Mouse (Mus musculus) mesoderm, embryonic 11.5 days (tissue): Measurements from ENCODE around the gene Elavl1.
"Not testable (repeated sequence)": the region's sequence is repeated elsewhere in the genome, so short reads cannot be mapped to it uniquely, and the experiment has no call there.

Experiments
- DNase-seq: peaks from one replicate; pipeline ENCODE4 v3.0.0-alpha.2; 2012; ENCODE audit warnings: low read depth, low spot score

Elavl1 gene

DNA sequence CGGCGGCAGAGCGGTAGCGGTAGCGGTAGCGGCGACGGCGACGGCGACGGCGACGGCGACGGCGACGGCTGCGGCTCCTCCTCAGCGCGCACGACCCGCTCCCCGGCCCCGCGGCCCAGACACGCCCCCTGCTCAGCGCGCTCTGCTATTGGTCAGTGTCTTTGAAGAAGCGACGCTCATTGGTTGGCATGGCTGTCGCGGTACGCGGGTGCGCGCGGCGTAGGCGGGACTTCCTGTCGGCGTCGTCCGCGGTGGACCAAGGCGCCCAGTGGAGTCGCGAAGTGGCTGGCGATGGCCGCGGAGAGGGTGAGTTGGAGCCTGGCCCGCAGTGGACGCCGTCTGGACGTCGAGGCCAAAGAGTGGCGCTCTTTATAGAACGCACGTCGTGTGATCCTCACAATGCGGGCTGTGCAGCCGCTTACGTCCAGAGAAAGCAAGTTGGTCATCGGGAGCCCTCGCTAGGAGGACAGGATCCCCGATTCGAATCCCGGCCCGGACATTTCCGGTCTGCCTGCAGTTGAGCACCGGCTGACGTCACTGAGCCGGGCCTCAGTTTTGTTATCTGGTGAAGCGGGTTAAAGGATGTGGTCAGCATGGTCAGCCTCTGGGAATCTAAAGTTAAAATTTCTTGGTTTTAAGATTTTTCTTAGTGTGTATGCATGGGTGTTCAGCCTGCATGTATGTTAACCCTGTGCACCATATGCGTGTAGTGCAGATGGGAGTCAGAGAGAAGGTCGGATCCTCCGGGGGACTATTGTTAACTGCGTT is at the start of gene Elavl1, which contains the start of gene Ccl25:
Gene Elavl1 (minus strand): TSS at position 431 of the 768 bp plus-strand sequence.
Gene Ccl25 (plus strand): TSS at position 228 of the 768 bp plus-strand sequence.
- DNase-seq = peak; percentile 97

DNA sequence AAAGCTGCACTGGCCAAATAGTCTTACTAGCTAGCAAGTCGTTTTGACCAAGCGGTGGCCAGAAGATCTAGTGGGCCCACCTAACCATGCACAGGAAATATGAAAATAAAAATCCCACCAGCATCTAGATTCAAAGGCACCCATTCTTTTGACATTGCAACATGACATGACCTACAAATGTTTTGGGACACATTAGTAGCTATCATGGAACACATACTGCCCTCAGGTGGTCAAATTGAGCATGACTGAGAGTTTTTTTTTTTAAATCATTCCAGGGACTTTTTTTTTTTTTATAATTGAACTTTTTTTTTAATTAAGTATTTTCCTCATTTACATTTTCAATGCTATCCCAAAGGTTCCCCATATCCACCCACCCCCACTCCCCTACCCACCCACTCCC is 47.4 kb upstream of the Elavl1 start:
- no peak for DNase-seq

DNA sequence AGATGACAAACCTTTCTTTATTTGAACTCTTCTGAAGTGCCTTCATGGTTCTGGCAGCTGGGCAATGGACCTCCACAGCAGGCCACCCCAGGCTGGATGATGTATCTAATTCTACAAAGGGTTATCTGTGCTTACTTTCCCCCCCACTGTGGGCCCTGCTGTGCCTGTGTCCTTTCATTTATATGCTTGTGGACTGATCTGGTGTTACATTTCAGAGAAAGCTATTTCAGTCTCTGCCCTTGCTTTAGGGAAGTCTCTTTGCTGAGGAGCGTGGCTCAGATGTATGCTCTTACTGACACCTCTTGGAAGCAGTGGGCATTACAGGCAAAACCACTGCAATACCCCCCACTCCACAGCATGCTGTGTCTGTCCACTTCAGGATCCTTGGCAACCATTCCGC is 44.9 kb upstream of the Elavl1 start:
- peak; percentile 62 for DNase-seq

DNA sequence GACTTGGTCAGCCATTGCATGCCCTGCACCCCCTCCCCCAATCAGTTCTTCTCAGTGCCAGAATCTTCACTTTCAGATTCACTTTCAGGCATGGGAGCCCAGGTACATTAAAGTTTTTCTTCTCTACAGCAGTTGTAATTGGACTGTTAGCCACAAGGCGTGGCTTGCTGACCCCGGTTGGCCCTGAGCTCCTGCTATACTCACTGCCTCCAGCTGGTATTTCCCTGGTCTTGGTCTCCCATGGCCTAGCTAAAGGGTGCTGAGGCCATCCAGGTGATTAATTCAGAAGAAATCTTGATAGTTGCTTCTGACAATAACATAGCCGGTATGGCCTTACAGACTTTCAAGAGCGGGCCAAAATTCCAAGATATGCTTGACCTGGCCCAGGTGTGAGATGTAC is 43.3 kb upstream of the Elavl1 start:
- DNase-seq = no peak

DNA sequence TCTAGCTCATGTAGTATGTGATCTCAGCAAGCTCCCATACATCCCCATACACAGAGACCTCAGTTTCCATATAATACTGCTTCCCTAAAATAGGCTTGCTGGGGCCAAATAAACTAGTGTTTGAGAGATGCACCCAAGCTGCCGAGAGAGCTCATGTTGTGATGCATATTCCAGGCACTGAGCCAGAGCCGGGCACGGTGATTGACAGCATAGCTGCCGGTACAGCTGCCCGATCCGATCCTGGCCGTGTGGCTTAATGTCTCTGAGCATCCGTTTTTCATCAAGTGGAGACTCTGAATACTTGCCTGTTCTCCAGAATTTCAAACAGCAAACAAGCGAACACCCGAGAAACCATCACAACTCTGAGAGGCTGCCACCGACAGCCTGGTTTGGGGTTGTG is 42.6 kb upstream of the Elavl1 start:
- DNase-seq = no peak

DNA sequence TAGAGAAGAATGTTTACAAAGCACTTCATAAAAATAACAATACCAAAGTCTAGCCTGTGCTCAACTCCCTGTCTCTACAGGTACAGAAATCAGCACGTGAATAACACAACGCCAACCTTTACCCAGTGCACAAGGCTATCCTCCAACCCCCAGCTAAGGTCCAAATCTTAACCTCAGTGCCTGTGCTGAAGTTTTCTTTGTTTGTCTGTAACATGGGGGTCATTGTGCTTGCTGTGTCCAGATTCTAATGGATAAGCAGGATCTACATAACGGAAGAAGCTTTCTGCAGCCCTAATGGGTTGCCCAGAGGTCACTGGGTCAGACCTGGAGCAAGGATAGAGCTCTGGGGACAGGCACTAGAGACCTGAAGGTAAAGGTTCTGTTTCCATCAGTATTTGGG is 41.0 kb upstream of the Elavl1 start:
- DNase-seq = no peak

DNA sequence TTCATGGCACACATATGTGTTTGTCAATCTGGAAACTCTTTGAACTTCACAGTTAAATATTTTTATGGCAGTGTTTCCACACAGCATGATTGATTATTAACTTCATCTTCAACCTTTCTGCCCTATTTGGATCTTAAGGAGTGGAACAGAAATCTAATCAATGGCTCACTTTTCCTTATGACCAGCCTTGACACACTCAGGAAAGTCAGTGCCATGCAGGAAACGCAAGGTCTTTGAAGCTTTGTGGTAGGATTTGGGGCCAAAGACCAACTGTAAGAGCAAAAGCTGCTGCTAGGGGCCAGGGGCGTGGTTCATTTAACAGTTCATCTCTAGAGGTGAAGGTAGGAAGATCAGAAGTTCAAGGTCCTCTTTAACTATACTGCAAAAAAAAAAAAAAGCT is 35.7 kb upstream of the Elavl1 start:
- no peak for DNase-seq

DNA sequence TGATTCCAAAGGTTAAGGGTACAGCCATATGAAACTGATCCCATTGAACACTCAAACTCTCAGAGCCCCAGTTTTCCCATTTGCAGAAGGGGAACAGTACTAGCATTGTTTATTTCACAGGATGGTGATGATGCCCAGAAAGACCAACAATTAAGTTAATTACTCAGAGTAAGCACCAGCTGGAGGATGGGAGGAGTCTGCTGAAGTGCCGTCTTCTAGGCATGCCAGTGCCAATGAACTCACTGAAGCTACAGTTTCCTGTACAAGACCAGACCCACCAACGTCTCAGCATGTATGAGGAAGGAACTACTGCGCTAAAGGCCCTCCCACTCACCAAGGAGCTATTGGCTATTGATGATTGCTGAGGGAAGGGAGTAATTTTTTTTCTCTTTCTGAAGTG is 34.1 kb upstream of the Elavl1 start:
- DNase-seq = no peak

DNA sequence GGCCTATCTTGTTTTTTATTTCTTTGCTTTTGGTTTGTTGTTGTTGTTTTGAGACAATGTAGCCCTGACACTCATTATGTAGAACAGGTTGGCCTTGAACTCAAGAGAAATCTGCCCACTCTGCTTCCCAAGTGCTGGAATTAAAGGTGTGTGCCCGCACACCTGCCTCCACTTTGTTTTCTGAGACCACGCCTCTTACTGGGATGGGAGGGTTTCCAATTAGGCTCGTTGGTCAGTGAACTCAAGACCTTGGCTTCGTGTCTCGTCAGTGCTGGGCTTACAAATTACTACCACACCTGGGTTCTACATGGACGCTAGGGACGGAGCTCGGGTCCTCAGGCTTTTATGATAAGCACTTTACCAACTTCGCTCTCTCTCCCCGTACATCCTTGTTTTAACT is 30.2 kb upstream of the Elavl1 start:
- DNase-seq = no peak

DNA sequence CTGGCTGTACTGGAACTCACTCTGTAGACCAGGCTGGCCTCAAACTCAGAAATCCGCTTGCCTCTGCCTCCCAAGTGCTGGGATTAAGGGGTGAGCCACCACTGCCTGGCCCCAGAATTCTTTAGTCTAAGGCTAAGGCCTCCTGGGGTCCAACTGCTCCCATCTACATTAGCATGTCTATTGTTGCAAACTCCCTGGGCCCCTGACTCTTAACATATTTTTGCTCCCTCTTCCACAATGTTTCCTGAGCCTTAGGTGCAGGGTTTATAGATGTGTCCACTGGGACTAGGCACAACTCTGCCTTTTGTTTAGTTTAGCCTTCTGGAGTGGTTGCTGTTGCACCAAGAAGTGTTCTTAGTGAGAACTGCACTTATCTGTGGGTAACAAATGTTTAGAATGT is 29.3 kb upstream of the Elavl1 start:
- no peak for DNase-seq

DNA sequence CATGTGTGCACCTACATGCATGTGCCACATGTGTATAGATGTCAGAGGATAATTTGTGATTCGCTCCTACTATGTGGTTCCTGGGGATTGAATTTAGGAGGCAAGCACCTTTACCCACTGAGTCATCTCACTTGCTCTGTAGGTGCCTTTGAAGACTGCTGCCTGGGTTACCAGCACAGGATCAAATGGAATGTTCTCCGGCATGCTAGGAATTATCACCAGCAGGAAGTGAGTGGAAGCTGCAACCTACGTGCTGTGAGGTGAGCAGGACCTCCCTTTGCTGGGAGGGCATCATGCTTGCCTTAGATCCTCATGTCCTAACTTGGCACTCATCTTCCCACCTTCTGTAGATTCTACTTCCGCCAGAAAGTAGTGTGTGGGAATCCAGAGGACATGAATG is 28.5 kb upstream of the Elavl1 start:
- DNase-seq = no peak

DNA sequence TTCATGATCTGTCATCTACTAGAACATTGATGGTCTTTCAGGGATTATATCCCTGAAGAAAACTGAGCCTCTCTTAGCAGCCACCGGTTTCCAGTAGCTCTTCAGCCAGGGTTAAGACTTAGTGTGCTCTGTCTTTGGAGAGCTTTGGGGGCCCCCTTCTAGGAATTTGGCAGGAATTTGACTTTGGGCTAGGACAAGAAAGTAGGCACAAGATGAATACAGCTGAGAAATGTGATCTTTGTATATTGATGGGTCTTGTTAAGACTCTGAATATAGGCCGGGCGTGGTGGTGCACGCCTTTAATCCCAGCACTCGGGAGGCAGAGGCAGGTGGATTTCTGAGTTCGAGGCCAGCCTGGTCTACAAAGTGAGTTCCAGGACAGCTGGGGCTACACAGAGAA is 27.3 kb upstream of the Elavl1 start:
- DNase-seq = not testable (repeated sequence)

DNA sequence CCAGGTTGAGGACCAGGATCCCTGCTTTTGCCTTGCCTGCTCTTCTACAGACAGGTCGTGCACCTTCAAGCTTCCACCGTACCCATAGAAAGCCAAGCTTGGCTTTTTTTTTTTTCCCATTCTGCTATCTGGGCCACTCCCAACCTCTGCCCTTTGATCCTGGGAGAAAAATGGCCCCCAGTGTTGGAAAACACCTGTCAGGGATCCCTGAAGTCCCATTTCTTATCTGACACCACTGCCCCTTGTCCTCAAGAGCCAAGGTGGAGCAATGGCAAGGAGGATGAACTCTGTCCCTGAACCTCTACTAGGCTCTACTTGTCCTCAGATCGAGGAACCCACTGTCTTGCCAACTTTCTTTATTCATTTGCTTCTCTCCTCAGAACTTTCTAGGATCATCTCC is 25.4 kb upstream of the Elavl1 start:
- no peak for DNase-seq

DNA sequence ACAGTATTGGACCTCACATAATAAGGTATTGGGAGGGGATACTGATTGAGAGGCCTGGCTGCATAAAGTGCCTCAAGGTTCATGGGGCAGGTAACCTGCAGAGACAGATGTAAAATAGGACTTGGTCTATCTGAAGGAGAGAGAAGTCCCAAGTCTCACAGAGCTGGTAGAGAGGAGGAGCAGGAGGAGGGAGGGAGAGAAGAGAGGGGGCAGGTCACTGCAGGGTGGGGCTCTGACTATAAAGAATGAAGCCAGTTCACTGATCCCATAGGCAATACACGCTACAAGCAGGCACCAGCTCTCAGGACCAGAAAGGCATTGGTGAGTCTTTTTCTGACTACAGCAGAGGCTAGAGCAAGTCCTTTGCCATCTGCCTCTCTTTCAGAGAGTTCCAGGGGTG is 24.1 kb upstream of the Elavl1 start:
- DNase-seq = no peak

DNA sequence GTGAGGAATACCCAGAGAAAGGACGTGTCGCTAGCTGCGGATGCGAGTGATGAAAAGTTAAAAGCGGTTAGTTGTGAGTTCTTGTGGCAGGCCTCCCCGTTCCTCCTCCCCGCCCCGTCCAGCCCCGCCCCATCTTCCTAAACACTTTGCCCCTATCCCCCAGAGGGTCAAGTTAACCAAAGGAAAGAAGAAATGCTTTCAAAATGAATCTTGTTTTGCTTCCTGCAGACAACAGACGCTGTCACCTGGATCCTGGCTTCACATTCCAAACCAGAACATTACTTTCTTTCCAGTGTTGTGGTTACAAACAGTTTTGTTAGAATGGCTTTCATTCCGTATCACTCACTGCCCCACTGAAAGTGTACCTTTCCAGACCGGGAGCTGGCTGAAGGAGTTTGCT is 23.1 kb upstream of the Elavl1 start:
- no peak for DNase-seq

DNA sequence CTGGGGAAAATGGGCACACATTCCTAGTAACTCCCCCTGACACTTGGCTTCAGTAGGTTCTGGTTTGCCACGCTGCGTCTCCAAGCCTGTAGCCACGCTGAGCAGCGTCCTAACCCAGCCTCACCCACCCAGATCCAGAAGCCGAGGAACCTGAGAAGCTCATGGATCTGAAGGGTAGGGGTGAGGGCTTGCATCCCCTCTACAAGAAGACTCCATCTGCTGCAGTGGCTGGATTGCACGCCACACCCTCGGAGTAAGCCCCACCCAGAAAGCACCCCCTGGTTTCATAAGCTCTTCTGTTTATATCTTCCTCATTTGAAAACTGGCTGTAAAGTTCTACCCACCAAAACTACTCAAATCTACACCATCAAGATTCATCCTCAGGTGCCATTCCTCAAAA is 22.4 kb upstream of the Elavl1 start:
- DNase-seq = no peak

DNA sequence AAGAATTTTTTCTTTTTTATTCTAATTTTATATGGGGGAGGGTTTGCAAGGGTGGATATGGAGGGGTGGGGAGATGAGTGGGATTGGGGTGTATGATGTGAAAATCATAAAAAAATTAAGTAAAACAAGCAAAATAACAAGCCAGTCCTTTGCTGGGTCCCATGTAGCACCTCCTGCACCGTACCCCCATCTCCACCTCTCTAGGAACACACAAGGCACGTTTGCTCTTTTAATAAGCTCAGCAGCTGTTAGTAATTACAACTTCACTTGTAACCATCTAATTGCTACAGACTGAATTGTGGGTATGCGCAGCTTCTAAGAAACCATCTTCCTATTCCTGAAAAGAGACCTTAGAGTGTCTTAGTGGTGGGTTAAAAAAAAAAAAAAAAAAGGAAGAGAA is 15.0 kb upstream of the Elavl1 start:
- no peak for DNase-seq

DNA sequence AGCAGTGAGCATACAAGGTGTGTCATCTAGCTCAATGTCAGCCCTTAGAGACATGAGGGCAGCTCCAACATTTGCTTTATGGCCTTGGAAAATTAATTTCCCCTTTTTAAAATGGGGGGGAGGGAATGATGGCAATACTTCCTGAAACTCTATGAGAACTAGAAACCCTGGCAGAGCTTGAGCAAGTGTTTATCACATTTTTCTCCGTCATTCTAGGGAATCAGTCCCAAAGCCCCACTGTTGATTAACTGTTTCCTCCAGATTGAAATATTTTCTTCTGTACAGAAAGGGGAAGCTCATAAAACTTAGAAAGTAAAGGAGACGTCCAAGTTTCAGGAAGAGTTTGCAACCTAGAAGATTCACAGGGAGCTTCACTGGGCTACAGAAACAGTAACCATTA is 10.5 kb upstream of the Elavl1 start:
- DNase-seq = no peak

DNA sequence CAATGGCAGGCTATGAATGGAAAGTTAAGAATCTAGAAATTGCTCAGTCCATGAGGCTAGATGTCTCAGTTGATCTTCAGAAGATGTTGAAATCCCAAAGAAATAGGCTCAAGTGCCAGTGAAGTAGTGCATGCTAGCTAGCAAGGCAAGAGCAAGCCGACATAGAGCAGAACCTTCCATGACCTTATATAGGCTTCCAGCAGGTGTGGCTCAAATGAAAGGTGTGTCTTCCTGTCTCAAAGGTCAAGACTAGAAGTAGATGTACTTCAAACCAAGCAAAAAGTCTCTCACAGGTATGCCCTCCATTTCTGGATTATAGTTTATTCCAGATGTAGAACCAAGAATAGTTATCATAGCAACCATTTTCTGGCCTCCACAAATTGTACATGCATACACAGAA is 8.8 kb upstream of the Elavl1 start:
- no peak for DNase-seq

DNA sequence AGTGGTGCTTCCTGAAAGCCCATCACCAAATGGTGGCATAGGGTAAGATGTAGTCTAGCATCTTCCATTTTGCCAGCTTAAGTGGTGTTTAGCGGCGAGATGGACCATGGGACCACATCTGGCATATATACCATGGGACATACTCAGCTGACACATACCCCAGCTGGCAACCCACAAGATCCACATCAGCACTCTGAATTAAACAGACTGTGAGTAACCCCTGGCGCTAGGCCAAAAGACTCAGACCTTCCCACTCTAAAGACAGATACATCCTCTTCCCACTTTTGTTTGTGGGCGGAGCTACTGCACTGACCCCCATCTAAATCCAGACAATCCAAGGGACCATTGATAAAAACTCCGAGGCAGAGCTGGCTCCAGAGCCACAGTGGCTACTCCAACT is 3.8 kb upstream of the Elavl1 start:
- DNase-seq = no peak

DNA sequence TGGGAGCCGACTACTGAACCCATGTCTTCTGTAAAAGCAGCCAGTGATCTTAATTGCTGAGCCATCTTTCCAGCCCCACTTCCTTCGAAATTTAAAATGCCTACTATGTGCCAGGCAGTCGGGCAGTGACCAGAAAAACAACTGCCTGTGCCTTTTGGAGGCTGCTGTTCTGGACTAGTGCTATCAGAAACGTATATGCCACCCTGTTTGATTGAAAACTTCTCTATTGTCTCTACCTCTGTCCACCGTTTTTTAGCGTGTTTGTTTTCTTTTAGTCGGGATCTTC is 481 bp upstream of the Elavl1 start:
- no peak for DNase-seq

DNA sequence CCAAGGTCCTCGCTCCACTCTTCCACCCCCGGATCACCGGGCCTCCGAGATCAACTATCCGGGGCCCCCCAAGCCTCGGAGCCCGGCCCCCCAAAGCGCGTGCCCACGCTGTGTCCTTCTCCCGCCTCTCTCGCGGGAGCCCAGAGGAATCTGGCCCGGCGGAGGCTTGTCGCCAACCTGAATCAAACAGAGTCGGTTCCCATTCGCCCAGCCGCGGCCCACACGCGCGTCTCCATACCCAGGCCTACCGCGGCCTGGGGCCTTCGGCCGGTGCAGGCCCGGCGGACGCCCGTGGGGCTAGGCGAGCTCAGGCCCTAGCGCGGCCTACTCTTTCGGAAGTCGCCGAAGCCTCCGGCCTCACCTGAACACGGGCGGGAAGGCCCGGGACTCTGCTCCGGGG is 688 bp downstream of the Elavl1 start:
- DNase-seq = peak; percentile 53

DNA sequence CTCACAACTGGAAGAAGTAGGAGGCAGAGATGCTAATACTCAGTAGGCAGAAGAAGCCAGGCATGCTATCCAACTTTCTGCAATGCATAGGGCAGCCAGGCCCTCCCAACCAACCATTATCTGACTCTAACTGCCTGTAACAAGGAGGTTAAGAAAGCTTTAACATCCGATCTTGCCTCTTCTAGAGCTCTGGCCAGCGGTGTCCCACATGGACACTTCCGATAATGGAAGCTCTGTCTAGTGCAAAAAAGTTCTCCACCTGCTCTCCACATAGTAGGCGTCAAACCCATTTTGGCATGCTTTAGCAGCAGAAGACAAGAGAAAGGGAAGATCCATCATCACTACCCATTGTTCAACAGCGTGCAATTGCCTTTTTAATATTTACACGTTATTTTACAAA is 1.3 kb downstream of the Elavl1 start:
- no peak for DNase-seq

DNA sequence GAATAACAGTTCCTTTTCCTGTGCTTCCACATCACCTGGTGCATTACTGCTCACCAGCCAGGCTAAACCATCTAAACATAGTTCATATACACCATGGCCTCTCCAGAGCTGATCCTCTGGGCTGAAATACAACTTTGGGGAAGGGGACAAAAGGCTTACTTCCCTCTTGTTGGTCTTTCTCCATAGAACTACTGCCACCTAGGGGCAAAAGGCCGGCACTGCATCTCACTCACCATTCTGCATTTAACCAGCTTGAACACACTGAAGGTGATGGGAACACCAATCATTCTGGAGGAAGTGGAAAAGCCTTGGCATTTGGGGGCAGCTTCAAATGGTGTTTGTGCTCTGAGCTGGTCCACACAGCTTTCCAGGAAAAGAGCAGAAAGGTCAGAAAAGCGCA is 2.7 kb downstream of the Elavl1 start:
- DNase-seq = peak; percentile 92
